Mouse (Mus musculus) kidney, embryonic 16.5 days (tissue): ENCODE measurements at regions not wholly inside any gene's neighbourhood (a gene's known extent, or its start where the extent isn't known, plus 50 kb on each side); places are given as distances from the start of the nearest gene placed in this dataset.

Source experiments
- ATAC-seq: fragments of 200-750 bp; cut with Nextera tagmentation; 2 replicates; pipeline ENCODE4 v1.8.0; 2017; ENCODE audit warnings: moderate TSS enrichment; ENCODE audit not compliant: low FRiP score, low TSS enrichment
- H3K27ac ChIP-seq: fragments of 300-500 bp; sonication (generic); 2 replicates; pipeline ENCODE4 v1.5.1; 2014; ENCODE audit warnings: low read length
- H3K27me3 ChIP-seq: fragments of 300-500 bp; sonication (generic); 2 replicates; pipeline ENCODE4 v1.6.1; 2014; ENCODE audit warnings: low read length, control low read depth, mixed read lengths; ENCODE audit not compliant: insufficient read depth
- H3K36me3 ChIP-seq: fragments of 300-500 bp; sonication (generic); 2 replicates; pipeline ENCODE4 v1.6.1; 2014; ENCODE audit warnings: low read length, control low read depth, mixed read lengths; ENCODE audit not compliant: insufficient read depth
- H3K4me1 ChIP-seq: fragments of 300-500 bp; sonication (generic); 2 replicates; pipeline ENCODE4 v1.6.1; 2014; ENCODE audit warnings: low read length, control low read depth, mixed read lengths; ENCODE audit not compliant: insufficient read depth
- H3K4me2 ChIP-seq: fragments of 300-500 bp; sonication (generic); replicated peaks from 2 replicates; pipeline ENCODE4 v1.6.1; 2014; ENCODE audit warnings: low read depth, low read length
- H3K4me3 ChIP-seq: fragments of 300-500 bp; sonication (generic); 2 replicates; pipeline ENCODE4 v1.5.1; 2014; ENCODE audit warnings: mild to moderate bottlenecking, low read length
- H3K9ac ChIP-seq: fragments of 300-500 bp; sonication (generic); replicated peaks from 2 replicates; pipeline ENCODE4 v1.6.1; 2014; ENCODE audit warnings: low read length
- H3K9me3 ChIP-seq: fragments of 300-500 bp; sonication (generic); 2 replicates; pipeline ENCODE4 v1.6.1; 2016; ENCODE audit warnings: low read length, control low read depth
- WGBS: fragments of 180-500 bp; shearing (Covaris S2); extraction: QIAGEN DNeasy Blood & Tissue Kit; methylation state at CpG from one replicate; pipeline ENCODE4 v1.1.7; 2014; 5-methylcytosine and 5-hydroxymethylcytosine counted together

GRCm38 (mm10) chr12:107124263-107124885 lies 364.1 kb upstream of the 3110018I06Rik start:
- H3K27ac ChIP-seq, result no peak overlapping the region
- no peaks in the 10 kb centered on the region for H3K36me3 ChIP-seq
- no peak overlapping the region for H3K4me3 ChIP-seq
- H3K4me1 ChIP-seq, result no peaks in the 10 kb centered on the region
- H3K9ac ChIP-seq, result no peak overlapping the region
- ATAC-seq, result no peak
- H3K4me2 ChIP-seq, result no peak overlapping the region
- H3K27me3 ChIP-seq, result no peaks in the 10 kb centered on the region
- H3K9me3 ChIP-seq, result no peaks in the 10 kb centered on the region
- 89% methylated on average over 17 of the region's 17 CpGs for WGBS

- Histone ChIP-seq H3K9me3 (no peaks in the 10 kb centered on the region), H3K27me3 (no peaks in the 10 kb centered on the region), H3K9ac (no peak overlapping the region), H3K27ac (no peak overlapping the region), H3K4me2 (no peak overlapping the region), H3K4me1 (no peaks in the 10 kb centered on the region), H3K4me3 (no peak overlapping the region), H3K36me3 (no peaks in the 10 kb centered on the region)
- 68% methylated on average over 7 of the region's 7 CpGs for WGBS
- no peak for ATAC-seq
Observed at GRCm38 (mm10) chr12:107125201-107125600, 363.2 kb upstream of the 3110018I06Rik start.

DNA sequence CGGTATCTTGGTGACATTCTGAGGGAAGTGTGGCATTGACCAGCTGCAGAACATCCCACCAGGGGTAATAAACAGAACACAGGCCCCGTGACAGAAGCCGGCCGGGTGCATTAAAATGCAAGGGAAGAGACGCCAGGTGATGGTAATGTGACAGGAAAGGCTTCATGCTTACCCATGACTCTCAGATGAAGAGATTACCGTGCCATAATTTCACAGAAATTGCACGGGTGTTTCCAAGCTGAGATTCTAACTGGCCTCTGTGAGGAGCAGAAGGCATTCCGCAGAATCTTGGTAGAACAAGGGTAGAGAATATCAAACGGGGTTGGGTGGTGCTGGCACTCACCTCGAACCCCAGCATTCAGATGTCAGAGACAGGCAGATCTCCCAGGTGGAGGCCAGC lies 362.4 kb upstream of the 3110018I06Rik start:
- Histone ChIP-seq H3K27me3 (no peaks in the 10 kb centered on the region), H3K27ac (no peak overlapping the region), H3K4me1 (no peaks in the 10 kb centered on the region), H3K4me3 (no peak overlapping the region), H3K9me3 (no peaks in the 10 kb centered on the region), H3K36me3 (no peaks in the 10 kb centered on the region), H3K4me2 (no peak overlapping the region), H3K9ac (no peak overlapping the region)
- 74% methylated on average over 10 of the region's 10 CpGs for WGBS
- ATAC-seq, result no peak

- H3K4me3 ChIP-seq, result no peak overlapping the region
- ATAC-seq, result no peak
- no peak overlapping the region for H3K4me2 ChIP-seq
- no peak overlapping the region for H3K9ac ChIP-seq
- 83% methylated on average over 3 of the region's 3 CpGs for WGBS
- H3K36me3 ChIP-seq, result no peaks in the 10 kb centered on the region
- H3K4me1 ChIP-seq, result no peaks in the 10 kb centered on the region
- no peaks in the 10 kb centered on the region for H3K27me3 ChIP-seq
- H3K27ac ChIP-seq, result no peak overlapping the region
- no peaks in the 10 kb centered on the region for H3K9me3 ChIP-seq
Observed at GRCm38 (mm10) chr12:107127591-107127990, 360.8 kb upstream of the 3110018I06Rik start.

DNA sequence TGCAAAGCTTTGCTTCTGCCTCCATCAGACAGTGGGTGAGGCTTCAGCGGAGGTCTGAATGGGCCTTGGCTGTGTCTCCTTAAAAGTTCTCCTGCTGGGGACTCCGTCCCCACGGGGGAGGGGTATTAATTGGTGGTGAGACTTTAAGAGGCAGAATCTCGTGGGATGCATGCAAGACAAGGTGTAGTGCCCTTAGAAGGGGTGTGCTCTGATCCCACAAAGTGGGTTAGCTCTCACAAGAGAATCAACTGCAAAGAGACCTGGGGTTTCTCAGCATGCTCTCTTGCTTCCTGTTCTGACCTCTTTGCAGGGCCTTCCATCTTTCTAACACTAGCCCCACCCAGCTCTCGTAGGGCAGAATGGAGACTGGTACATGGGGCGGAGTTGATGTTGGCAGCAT lies 359.2 kb upstream of the 3110018I06Rik start:
- no peak overlapping the region for H3K4me3 ChIP-seq
- no peaks in the 10 kb centered on the region for H3K4me1 ChIP-seq
- no peak for ATAC-seq
- no peak overlapping the region for H3K4me2 ChIP-seq
- no peaks in the 10 kb centered on the region for H3K9me3 ChIP-seq
- WGBS, result 71% methylated on average over 6 of the region's 6 CpGs
- H3K27ac ChIP-seq, result no peak overlapping the region
- H3K36me3 ChIP-seq, result no peaks in the 10 kb centered on the region
- no peak overlapping the region for H3K9ac ChIP-seq
- no peaks in the 10 kb centered on the region for H3K27me3 ChIP-seq

- Histone ChIP-seq H3K27me3 (no peaks in the 10 kb centered on the region), H3K4me1 (no peaks in the 10 kb centered on the region), H3K4me3 (no peak overlapping the region), H3K36me3 (no peaks in the 10 kb centered on the region), H3K9me3 (no peaks in the 10 kb centered on the region), H3K27ac (no peak overlapping the region), H3K4me2 (no peak overlapping the region), H3K9ac (no peak overlapping the region)
- no peak for ATAC-seq
- WGBS, result 64% methylated on average over 7 of the region's 7 CpGs
Observed at GRCm38 (mm10) chr12:107131351-107131750, 357.1 kb upstream of the 3110018I06Rik start.

GRCm38 (mm10) chr12:107131841-107132240 lies 356.6 kb upstream of the 3110018I06Rik start:
- Histone ChIP-seq H3K27me3 (no peaks in the 10 kb centered on the region), H3K9ac (no peak overlapping the region), H3K4me3 (no peak overlapping the region), H3K27ac (no peak overlapping the region), H3K4me2 (no peak overlapping the region), H3K36me3 (no peaks in the 10 kb centered on the region), H3K9me3 (no peaks in the 10 kb centered on the region), H3K4me1 (no peaks in the 10 kb centered on the region)
- 84% methylated on average over 6 of the region's 6 CpGs for WGBS
- no peak for ATAC-seq

DNA sequence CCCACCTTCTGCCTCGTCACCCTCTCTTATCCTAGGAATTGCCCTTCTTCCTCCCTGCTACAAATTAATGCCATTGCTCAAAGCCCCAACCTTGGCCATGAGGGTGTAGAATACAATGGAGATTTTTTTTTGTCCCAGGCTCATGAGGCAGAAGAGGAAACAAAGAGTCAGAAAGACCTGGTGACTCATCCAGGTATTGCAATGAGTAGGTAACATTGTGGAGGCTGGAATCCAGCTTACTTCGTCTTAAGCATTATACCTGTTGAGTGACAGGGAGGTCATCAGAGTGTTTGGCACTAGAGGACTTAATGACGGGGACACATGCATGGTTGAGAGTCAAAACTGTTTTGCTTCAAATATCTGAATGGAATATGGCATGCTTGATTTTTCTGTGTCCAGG lies 355.9 kb upstream of the 3110018I06Rik start:
- no peak for ATAC-seq
- 78% methylated on average over 3 of the region's 3 CpGs for WGBS
- H3K4me2 ChIP-seq, result no peak overlapping the region
- H3K36me3 ChIP-seq, result no peaks in the 10 kb centered on the region
- no peak overlapping the region for H3K4me3 ChIP-seq
- no peaks in the 10 kb centered on the region for H3K4me1 ChIP-seq
- H3K27ac ChIP-seq, result no peak overlapping the region
- H3K9me3 ChIP-seq, result no peaks in the 10 kb centered on the region
- no peaks in the 10 kb centered on the region for H3K27me3 ChIP-seq
- no peak overlapping the region for H3K9ac ChIP-seq

DNA sequence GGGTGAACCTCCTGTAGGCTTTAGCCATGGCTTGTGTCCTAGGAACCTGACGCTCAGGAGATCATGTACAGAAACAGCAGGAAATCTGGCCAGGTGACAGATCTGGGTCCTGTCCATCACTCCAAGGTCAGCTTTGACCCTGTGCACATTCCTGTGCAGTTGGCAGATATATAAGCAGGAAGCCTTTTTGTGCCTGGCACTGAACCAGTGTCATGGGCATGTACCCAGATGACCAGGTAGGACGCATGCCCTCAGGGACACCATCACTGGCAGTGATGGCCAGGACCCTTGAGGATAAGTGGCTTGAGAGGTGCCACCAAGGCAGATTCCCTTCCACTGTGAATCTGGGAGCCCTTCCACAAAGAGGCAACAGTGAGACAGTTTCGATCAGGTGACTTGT lies 354.1 kb upstream of the 3110018I06Rik start:
- no peak for ATAC-seq
- Histone ChIP-seq H3K9ac (no peak overlapping the region), H3K4me1 (no peaks in the 10 kb centered on the region), H3K4me2 (no peak overlapping the region), H3K27me3 (no peaks in the 10 kb centered on the region), H3K36me3 (no peaks in the 10 kb centered on the region), H3K27ac (no peak overlapping the region), H3K9me3 (no peaks in the 10 kb centered on the region), H3K4me3 (no peak overlapping the region)
- WGBS, result 84% methylated on average over 3 of the region's 3 CpGs

- H3K27ac ChIP-seq, result no peak overlapping the region
- H3K27me3 ChIP-seq, result no peaks in the 10 kb centered on the region
Observed at GRCm38 (mm10) chr12:107138677-107139400, 349.6 kb upstream of the 3110018I06Rik start.

More at GRCm38 (mm10) chr12:107138677-107139400, 349.6 kb upstream of the 3110018I06Rik start:
- H3K9me3 ChIP-seq, result no peaks in the 10 kb centered on the region
- H3K36me3 ChIP-seq, result no peaks in the 10 kb centered on the region
- H3K4me1 ChIP-seq, result no peaks in the 10 kb centered on the region
- WGBS, result 95% methylated on average over 8 of the region's 8 CpGs
- ATAC-seq, result no peak
- no peak overlapping the region for H3K4me2 ChIP-seq
- H3K9ac ChIP-seq, result no peak overlapping the region
- H3K4me3 ChIP-seq, result no peak overlapping the region
